Mouse (Mus musculus): ENCODE results near the gene Eif4g3.

DNA sequence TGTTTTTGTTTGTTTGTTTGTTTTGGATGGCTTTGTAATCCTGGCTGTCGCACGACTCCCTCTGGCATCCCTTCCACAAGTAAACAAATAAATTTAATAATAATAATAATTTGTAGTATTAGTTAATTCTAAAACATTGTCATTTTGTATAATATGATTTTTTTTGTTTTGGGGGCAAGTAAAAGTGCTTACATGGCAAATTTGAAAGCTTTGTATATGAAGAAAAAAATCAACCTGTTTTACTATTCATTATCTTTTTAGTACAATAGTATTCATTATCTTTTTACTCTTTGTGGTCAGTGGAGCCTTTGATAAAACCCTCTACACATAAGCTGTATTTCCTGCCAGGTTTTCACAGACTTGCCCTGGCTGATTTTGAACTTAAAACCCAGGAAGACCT is 29.9 kb downstream of the Eif4g3 start:
- TF ChIP-seq FLI1 (IDR thresholded peaks at IDR 0.05; ENCODE audit: low read length) (no peak), GATA1 (IDR thresholded peaks at IDR 0.05; ENCODE audit: borderline replicate concordance, low read length) (no peak)
